In genomic region chr19:25056224-25056623, GRCm38 (mm10) we compare ENCODE assay signal across 20 mouse cellular contexts. TPM values are rescaled to one million over a fixed set of nuclear protein-coding genes. Genes with fewer than 3 reads are reported as not detected.
A peak's percentile ranks its signal among the peaks of the same experiment; 100 is the strongest.
DNase-seq lines count a peak whose midpoint lies in the region; ATAC-seq and TF ChIP-seq lines count a peak whose summit lies in the region.
"Had no signal": no experiment of that assay in that cellular context is flagged by ENCODE, and none has a peak within 500 bp of the region (broad histone marks: within the 10 kb centered on the region; RNA-seq: fewer than 3 reads in every experiment).

No protein-coding gene starts in this region.

- no peaks in the 10 kb centered on the region for H3K27me3 ChIP-seq in heart, embryonic 10.5 days (ENCODE audit: insufficient read depth, poor library complexity, severe bottlenecking)
- no peaks in the 10 kb centered on the region for H3K27me3 ChIP-seq in heart, adult 2 months (ENCODE audit: control insufficient read depth, insufficient read depth, low read length)
- H3K27me3 ChIP-seq in CH12.LX (replicated peaks) = no peaks in the 10 kb centered on the region
- H3K27me3 ChIP-seq: embryonic facial prominence, embryonic 12.5 days; forebrain, embryonic 13.5 days; forebrain, embryonic 15.5 days had no signal

- no peak overlapping the region for H3K27ac ChIP-seq in heart, embryonic 10.5 days
- H3K27ac ChIP-seq in heart, adult 2 months = no peak overlapping the region
- 0 out of 2 replicates have a peak overlapping the region, but pooled peaks have one; percentile 0 for H3K27ac ChIP-seq in CH12.LX (ENCODE audit: insufficient read depth, low read depth)
- H3K27ac ChIP-seq: embryonic facial prominence, embryonic 10.5 days; embryonic facial prominence, embryonic 12.5 days; forebrain, embryonic 13.5 days; forebrain, embryonic 15.5 days had no signal

- no peaks in the 10 kb centered on the region for H3K79me2 ChIP-seq in heart, adult 2 months (replicated peaks; ENCODE audit: control insufficient read depth, insufficient read depth, low read length)
- peaks cover 79% of the 10 kb centered on the region for H3K79me2 ChIP-seq in CH12.LX (replicated peaks; ENCODE audit: control insufficient read depth, extremely low read depth, insufficient read depth, poor library complexity, severe bottlenecking)

- ATAC-seq in inflammation-experienced regulatory T-cells, adult 6 months = peak; percentile 5
- ATAC-seq: forebrain, embryonic 13.5 days; forebrain, embryonic 15.5 days; forebrain, postnatal 0 days had no signal

- H3K4me1 ChIP-seq in heart, embryonic 10.5 days = peaks cover 18% of the 10 kb centered on the region
- H3K4me1 ChIP-seq in heart, adult 2 months (ENCODE audit: control insufficient read depth, insufficient read depth, low read length) = no peaks in the 10 kb centered on the region; the same call in 1 of the 2 replicates
- peaks cover 23 to 74% of the 10 kb centered on the region in 2 experiments for H3K4me1 ChIP-seq in CH12.LX (ENCODE audit: control insufficient read depth in 1 of 2, insufficient read depth in 2 of 2)

- 86% methylated on average over 10 of the region's 10 CpGs for WGBS in heart, embryonic 10.5 days
- 92% methylated on average over 10 of the region's 10 CpGs for WGBS in heart, adult 2 months

- dilution Hi-C loops in CH12.LX (cut with MboI; ENCODE audit: extremely low pct_ligation_motif_present, extremely low pct_unique_long_range_greater_than_20kb, low sequenced_read_pairs) = no loop called here

- H3K4me2 ChIP-seq in CH12.LX (ENCODE audit: insufficient read depth, low read depth, poor library complexity, severe bottlenecking) = peak overlapping the region; percentile 29
- H3K4me2 ChIP-seq: embryonic facial prominence, embryonic 12.5 days; forebrain, embryonic 13.5 days; forebrain, embryonic 15.5 days had no signal

- intact Hi-C loops in heart, adult 2 months (cut with DNase I) = no loop called here

- no peak overlapping the region for H3K9ac ChIP-seq in heart, adult 2 months (ENCODE audit: low read depth, low read length)
- no peak overlapping the region for H3K9ac ChIP-seq in CH12.LX (ENCODE audit: insufficient read depth, low read depth)
- H3K9ac ChIP-seq: embryonic facial prominence, embryonic 12.5 days; forebrain, embryonic 13.5 days; forebrain, embryonic 15.5 days; forebrain, postnatal 0 days had no signal

- no peak overlapping the region for H3K4me3 ChIP-seq in heart, embryonic 10.5 days
- no peak overlapping the region for H3K4me3 ChIP-seq in heart, adult 2 months
- H3K4me3 ChIP-seq in CH12.LX (replicated peaks in 1 of 3; ENCODE audit: low read depth in 2 of 3, low read length in 2 of 3, poor library complexity in 1 of 3) = no peak overlapping the region
- H3K4me3 ChIP-seq: embryonic facial prominence, embryonic 10.5 days; embryonic facial prominence, embryonic 12.5 days; forebrain, embryonic 13.5 days; forebrain, embryonic 15.5 days had no signal

- TF ChIP-seq POLR2A in heart, adult 2 months (IDR thresholded peaks at IDR 0.05; ENCODE audit: insufficient read depth, low read depth, low read length) = no peak
- TF ChIP-seq POLR2A in CH12.LX (IDR thresholded peaks at IDR 0.05; ENCODE audit: low read depth, low read length) = no peak

- H3K9me3 ChIP-seq in heart, embryonic 10.5 days = no peaks in the 10 kb centered on the region
- no peaks in the 10 kb centered on the region for H3K9me3 ChIP-seq in CH12.LX (replicated peaks; ENCODE audit: low read length)
- H3K9me3 ChIP-seq: embryonic facial prominence, embryonic 10.5 days; embryonic facial prominence, embryonic 12.5 days; forebrain, embryonic 13.5 days; forebrain, embryonic 15.5 days had no signal

- DNase-seq in heart, embryonic 10.5 days (ENCODE audit: low spot score) = peak; percentile 38
- DNase-seq in heart, adult 2 months = no peak
- DNase-seq in CD4-positive helper T cell, adult 2 months (ENCODE audit: low read depth, low spot score) = peak; percentile 70
- no peak for DNase-seq in CH12.LX (ENCODE audit: extremely low read depth)
- no peak for DNase-seq in urinary bladder, adult 2 months (ENCODE audit: low spot score)
- DNase-seq in cerebellum, postnatal 14 days = no peak
- DNase-seq: adrenal gland, adult 2 months; adrenal gland, postnatal 10 days; adrenal gland, postnatal 25 days; cerebellum, adult 11 months; cerebellum, adult 18-20 months; cerebellum, adult 8-10 months; cerebellum, adult 9-11 months; cerebellum, postnatal 25 days; forebrain, postnatal 0 days had no signal

- H3K36me3 ChIP-seq in heart, embryonic 10.5 days = no peaks in the 10 kb centered on the region
- no peaks in the 10 kb centered on the region for H3K36me3 ChIP-seq in heart, adult 2 months (ENCODE audit: control insufficient read depth, insufficient read depth, low read length)
- peaks cover 12 to 46% of the 10 kb centered on the region in 2 experiments for H3K36me3 ChIP-seq in CH12.LX (replicated peaks in 1 of 2; ENCODE audit: control insufficient read depth in 1 of 2, insufficient read depth in 1 of 2, low read length in 1 of 2)
- H3K36me3 ChIP-seq: embryonic facial prominence, embryonic 10.5 days; embryonic facial prominence, embryonic 12.5 days; forebrain, embryonic 15.5 days had no signal

- in situ Hi-C loops in CH12.LX (cut with MboI; ENCODE audit: low pct_ligation_motif_present, low pct_unique_long_range_greater_than_20kb, low sequenced_read_pairs) = no loop called here

- TF ChIP-seq RAD21 in CH12.LX (IDR thresholded peaks at IDR 0.05; ENCODE audit: low read depth, low read length) = no peak

- TF ChIP-seq CTCF in heart, adult 2 months (IDR thresholded peaks at IDR 0.05) = no peak
- no peak for TF ChIP-seq CTCF in CH12.LX (conservative IDR thresholded peaks at IDR 0.05 in 1 of 2, IDR thresholded peaks at IDR 0.05 in 1 of 2; ENCODE audit: low read depth in 2 of 2, low read length in 2 of 2)

- no peak for TF ChIP-seq EP300 in heart, adult 2 months (IDR thresholded peaks at IDR 0.05; ENCODE audit: insufficient read depth, low read depth, low read length)
- peak; percentile 32; the same call in 1 of the 2 replicates for TF ChIP-seq EP300 in CH12.LX (IDR thresholded peaks at IDR 0.05; ENCODE audit: low read length)

TF ChIP-seq in CH12.LX, 34 proteins besides CTCF, POLR2A, EP300 and RAD21:
- 0 out of 2 replicates have a peak, but pooled peaks have one; percentile 47 for TF ChIP-seq TCF12 (IDR thresholded peaks at IDR 0.05; ENCODE audit: low read depth, low read length)
- no peak for TF ChIP-seq IRF4 (IDR thresholded peaks at IDR 0.05; ENCODE audit: low read depth, low read length)
- TF ChIP-seq ETS1 (conservative IDR thresholded peaks at IDR 0.05; ENCODE audit: low read depth, low read length) = peak; percentile 51; the same call in 1 of the 2 replicates
- TF ChIP-seq USF1 (IDR thresholded peaks at IDR 0.05; ENCODE audit: low read depth, low read length) = no peak
- TF ChIP-seq MEF2A (IDR thresholded peaks at IDR 0.05; ENCODE audit: borderline replicate concordance, low read depth, low read length) = no peak
- peak; percentile 95 for TF ChIP-seq BHLHE40 (IDR thresholded peaks at IDR 0.05; ENCODE audit: low read depth, low read length)
- TF ChIP-seq MAX (IDR thresholded peaks at IDR 0.05; ENCODE audit: low read length) = no peak; the same call in 1 of the 2 replicates
- TF ChIP-seq KAT2A (IDR thresholded peaks at IDR 0.05; ENCODE audit: insufficient replicate concordance, low read length) = 0 out of 2 replicates have a peak, but pooled peaks have one; percentile 21
TF ChIP-seq in CH12.LX: peak in this region for 4.

RNA-seq across cellular contexts. Expression of gene Dock8, which starts 56.9 kb away (rescaled TPM):
- 1.6 and 3.3 TPM in 2 replicates for polyA plus RNA-seq in heart, embryonic 10.5 days (2016; fragmentation: Nextera tagmentation; extraction: Ambion mirVana)
- total RNA-seq in heart, adult 2 months (2021) = 10 to 100 TPM; 17.5 to 24.7 TPM
- 5.7 and 10.4 TPM in 2 replicates for polyA plus RNA-seq in heart, adult 2 months (2012; rRNA removed)
- total RNA-seq in CH12.LX (2012; rRNA removed) (22.4 and 26.4 TPM in 2 replicates), CH12.LX (2014; rRNA removed) (9.8 and 13.6 TPM in 2 replicates)
- polyA plus RNA-seq in CH12.LX (2012; ENCODE audit: insufficient read length, low read depth) = 33.9 and 37.5 TPM in 2 replicates
- polyA plus RNA-seq in inflammation-experienced regulatory T-cells, adult 6 months (2017; shearing (Covaris generic)) = 100 to 1,000 TPM in 1 of 3 experiments, 10 to 100 TPM in 2; 86.4 to 117 (median 93.6) TPM
- polyA plus RNA-seq in urinary bladder, adult 2 months (2012; rRNA removed) = 28.4 and 29.7 TPM in 2 replicates

Comparison
In these comparisons a context has a peak if more than half of its experiments do, and no peak if none do; other contexts are left out.
1. DNase-seq: peak in heart, embryonic 10.5 days (single experiment) and CD4-positive helper T cell, adult 2 months (single experiment); none in heart, adult 2 months (0 of 2), CH12.LX (single experiment), urinary bladder, adult 2 months (single experiment) and cerebellum, postnatal 14 days (0 of 2).